In genomic region chr10:51678251-51678639, GRCm38 (mm10) we compare ENCODE assay signal across 11 mouse cellular contexts. TPM values are rescaled to one million over a fixed set of nuclear protein-coding genes. Genes with fewer than 3 reads are reported as not detected.
A peak's percentile ranks its signal among the peaks of the same experiment; 100 is the strongest.
DNase-seq lines count a peak whose midpoint lies in the region; ATAC-seq lines count a peak whose summit lies in the region.
"Had no signal": no experiment of that assay in that cellular context is flagged by ENCODE, and none has a peak within 500 bp of the region (broad histone marks: within the 10 kb centered on the region; RNA-seq: fewer than 3 reads in every experiment).

No protein-coding gene starts in this region.

- H3K4me3 ChIP-seq in heart, embryonic 14.5 days (ENCODE audit: control insufficient read depth in 1 of 2, insufficient read depth in 1 of 2, low read depth in 1 of 2, low read length in 2 of 2), result peak overlapping the region in 1 of 2 experiments; percentile 44; a peak in 3 of 4 replicates
- peak overlapping the region; percentile 41 for H3K4me3 ChIP-seq in hindbrain, embryonic 11.5 days (ENCODE audit: low read depth, low read length)
- H3K4me3 ChIP-seq in midbrain, embryonic 10.5 days, result peak overlapping the region; percentile 60

- H3K27me3 ChIP-seq in heart, embryonic 14.5 days (ENCODE audit: control insufficient read depth, insufficient read depth, low read length), result peaks cover 28% of the 10 kb centered on the region
- H3K27me3 ChIP-seq in hindbrain, embryonic 11.5 days (ENCODE audit: control insufficient read depth, insufficient read depth, low read length), result peaks cover 22% of the 10 kb centered on the region
- peaks cover 80% of the 10 kb centered on the region for H3K27me3 ChIP-seq in midbrain, embryonic 10.5 days (ENCODE audit: low read depth, poor library complexity, severe bottlenecking)

- no peaks in the 10 kb centered on the region for H3K36me3 ChIP-seq in heart, embryonic 14.5 days (ENCODE audit: control insufficient read depth, insufficient read depth, low read length)
- H3K36me3 ChIP-seq in hindbrain, embryonic 11.5 days (ENCODE audit: control insufficient read depth, insufficient read depth, low read length), result no peaks in the 10 kb centered on the region
- H3K36me3 ChIP-seq in midbrain, embryonic 10.5 days, result no peaks in the 10 kb centered on the region

- WGBS in heart, embryonic 14.5 days, result 14% methylated on average over 10 of the region's 10 CpGs
- WGBS in hindbrain, embryonic 11.5 days, result 5% methylated on average over 10 of the region's 10 CpGs
- 5% methylated on average over 10 of the region's 10 CpGs for WGBS in midbrain, embryonic 10.5 days

- ATAC-seq in heart, embryonic 14.5 days (ENCODE audit: insufficient number of reproducible peaks, insufficient read depth, low FRiP score, low read depth), result no peak
- ATAC-seq in hindbrain, embryonic 11.5 days (ENCODE audit: low FRiP score), result peak; percentile 26; the same call in 1 of the 2 replicates

- peaks cover 0 to 7% of the 10 kb centered on the region in 2 experiments; a peak in 2 of 4 replicates for H3K4me1 ChIP-seq in heart, embryonic 14.5 days (ENCODE audit: control insufficient read depth in 2 of 2, insufficient read depth in 2 of 2, low read length in 2 of 2)
- H3K4me1 ChIP-seq in hindbrain, embryonic 11.5 days (replicated peaks; ENCODE audit: control insufficient read depth, insufficient read depth, low read length), result no peaks in the 10 kb centered on the region
- H3K4me1 ChIP-seq in midbrain, embryonic 10.5 days, result peaks cover 13% of the 10 kb centered on the region

- H3K9me3 ChIP-seq in heart, embryonic 14.5 days (ENCODE audit: control insufficient read depth, low read length), result no peaks in the 10 kb centered on the region
- no peaks in the 10 kb centered on the region for H3K9me3 ChIP-seq in hindbrain, embryonic 11.5 days (ENCODE audit: control insufficient read depth, low read length)
- H3K9me3 ChIP-seq in midbrain, embryonic 10.5 days (replicated peaks), result no peaks in the 10 kb centered on the region

- H3K4me2 ChIP-seq in heart, embryonic 14.5 days (ENCODE audit: low read length), result peak overlapping the region; percentile 83
- H3K4me2 ChIP-seq in hindbrain, embryonic 11.5 days (replicated peaks; ENCODE audit: low read depth, low read length), result peak overlapping the region; percentile 83

- H3K9ac ChIP-seq in heart, embryonic 14.5 days (ENCODE audit: low read length), result no peak overlapping the region
- no peak overlapping the region for H3K9ac ChIP-seq in hindbrain, embryonic 11.5 days (ENCODE audit: low read depth, low read length)

- DNase-seq in heart, adult 18-20 months, result no peak
- DNase-seq in ZHBTc4 (ENCODE audit: low read depth, low spot score), result peak; percentile 30
- no peak for DNase-seq in hindbrain, embryonic 11.5 days (ENCODE audit: low spot score)
- DNase-seq in midbrain, embryonic 10.5 days (ENCODE audit: low spot score), result peak; percentile 33
- DNase-seq in layer of hippocampus, adult 9-10 months (ENCODE audit: low spot score), result no peak
- DNase-seq in urinary bladder, postnatal 25 days (ENCODE audit: low spot score), result no peak
- no peak for DNase-seq in cerebellum, adult 9-11 months

- no peak overlapping the region for H3K27ac ChIP-seq in heart, embryonic 14.5 days (replicated peaks in 1 of 2; ENCODE audit: control insufficient read depth in 1 of 2, insufficient read depth in 1 of 2, low read depth in 2 of 2, low read length in 2 of 2)
- H3K27ac ChIP-seq in hindbrain, embryonic 11.5 days (ENCODE audit: low read depth, low read length), result no peak overlapping the region
- H3K27ac ChIP-seq in midbrain, embryonic 10.5 days (replicated peaks), result no peak overlapping the region

RNA-seq across cellular contexts. Expression of gene Rfx6, which starts 0.7 kb away (rescaled TPM):
- not detected in 2 replicates for polyA plus RNA-seq in heart, embryonic 14.5 days (2014; fragmentation: Nextera tagmentation; extraction: Ambion mirVana)
- not detected for total RNA-seq in heart, adult 18-20 months (2021)
- not detected in 2 replicates for polyA plus RNA-seq in hindbrain, embryonic 11.5 days (2014; fragmentation: Nextera tagmentation; extraction: Ambion mirVana)
- polyA plus RNA-seq in midbrain, embryonic 10.5 days (2016; fragmentation: Nextera tagmentation; extraction: Ambion mirVana), result not detected in 2 replicates
- total RNA-seq: heart, adult 8-10 months had no signal
- polyA plus RNA-seq: C2C12; thymus, postnatal 0 days had no signal

RNA-seq across cellular contexts. Expression of gene Gprc6a, which starts 47.0 kb away (rescaled TPM):
- not detected in 2 replicates for polyA plus RNA-seq in heart, embryonic 14.5 days (2014; fragmentation: Nextera tagmentation; extraction: Ambion mirVana)
- not detected for total RNA-seq in heart, adult 18-20 months (2021)
- not detected in 2 replicates for polyA plus RNA-seq in hindbrain, embryonic 11.5 days (2014; fragmentation: Nextera tagmentation; extraction: Ambion mirVana)
- 0.07 TPM in 1 of 2 replicates, not detected in the other for polyA plus RNA-seq in midbrain, embryonic 10.5 days (2016; fragmentation: Nextera tagmentation; extraction: Ambion mirVana)
- total RNA-seq: heart, adult 8-10 months had no signal
- polyA plus RNA-seq: C2C12 had no signal

Comparison
In these comparisons a context has a peak if more than half of its experiments do, and no peak if none do; other contexts are left out.
1. DNase-seq: peak in ZHBTc4 (single experiment) and midbrain, embryonic 10.5 days (single experiment); none in heart, adult 18-20 months (0 of 2), hindbrain, embryonic 11.5 days (single experiment), layer of hippocampus, adult 9-10 months (single experiment), urinary bladder, postnatal 25 days (single experiment) and cerebellum, adult 9-11 months (single experiment).